Mouse (Mus musculus) cerebellum, adult 9-11 months (tissue): ENCODE results near the gene Cmtm6.
A peak's percentile ranks its signal among the peaks of the same experiment; 100 is the strongest.
"Not testable (repeated sequence)": the region's sequence is repeated elsewhere in the genome, so short reads cannot be mapped to it uniquely, and the experiment has no call there.

Experiments
- DNase-seq: peaks from one replicate; pipeline ENCODE4 v3.0.0; 2022

Cmtm6 gene

DNA sequence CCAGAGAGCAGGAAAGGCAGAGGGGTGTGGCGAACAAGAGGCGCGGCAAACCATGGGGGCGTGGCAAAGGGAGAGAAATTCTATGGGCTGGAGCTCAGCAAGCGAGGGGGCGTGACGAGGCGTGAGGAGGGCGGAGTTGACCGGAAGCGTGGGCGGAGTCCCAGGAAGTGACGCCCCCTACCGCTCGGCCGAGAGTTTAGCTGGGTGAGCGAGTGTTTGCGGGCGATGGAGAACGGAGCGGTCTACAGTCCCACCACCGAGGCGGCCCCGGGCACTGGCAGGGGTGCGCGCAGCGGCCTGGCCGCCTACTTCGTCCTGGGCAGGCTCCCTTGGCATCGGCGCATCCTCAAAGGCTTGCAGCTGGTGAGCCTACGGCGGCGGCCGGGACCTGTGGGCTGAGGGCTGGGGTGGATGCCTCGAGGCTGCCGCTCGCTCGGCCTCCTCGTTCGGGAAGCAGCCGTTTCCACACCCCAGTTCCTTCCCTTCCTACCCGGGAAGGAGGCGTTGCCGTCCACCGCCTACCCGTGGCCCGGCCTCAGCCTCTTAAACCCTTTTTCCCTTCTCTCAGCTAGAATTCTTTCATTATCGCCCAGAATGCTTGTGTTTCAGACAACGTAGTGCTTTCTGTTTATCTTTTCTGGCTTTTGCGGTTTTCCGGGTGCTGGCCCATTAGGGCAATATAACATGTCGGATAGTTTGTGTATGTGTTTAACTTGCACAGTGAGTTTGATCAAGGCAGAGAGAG lies at the start of gene Cmtm6:
Cmtm6 (plus strand) TSS at position 106 of the 745 bp plus-strand sequence.
- peak; percentile 93 for DNase-seq

DNA sequence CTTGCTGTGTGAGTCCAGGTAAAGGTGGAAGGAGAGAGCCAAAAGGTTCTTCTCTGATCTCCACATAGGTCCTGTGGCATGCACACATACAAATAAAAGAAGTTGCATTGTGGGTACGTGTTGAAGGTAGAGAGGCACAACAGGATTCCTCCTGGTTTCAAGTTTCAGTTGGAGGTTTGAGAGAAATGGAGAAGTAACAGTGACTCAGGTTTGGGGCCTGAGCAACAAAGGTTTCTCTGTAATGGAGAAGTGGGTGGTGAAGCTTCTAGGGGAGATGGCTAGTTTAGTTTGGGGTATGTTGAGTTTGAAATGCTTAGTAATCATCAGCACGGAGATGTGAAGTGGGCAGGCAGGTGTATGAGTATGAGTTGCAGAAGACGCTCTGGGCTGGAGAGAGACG lies 48.7 kb upstream of the Cmtm6 start:
- DNase-seq, result no peak

DNA sequence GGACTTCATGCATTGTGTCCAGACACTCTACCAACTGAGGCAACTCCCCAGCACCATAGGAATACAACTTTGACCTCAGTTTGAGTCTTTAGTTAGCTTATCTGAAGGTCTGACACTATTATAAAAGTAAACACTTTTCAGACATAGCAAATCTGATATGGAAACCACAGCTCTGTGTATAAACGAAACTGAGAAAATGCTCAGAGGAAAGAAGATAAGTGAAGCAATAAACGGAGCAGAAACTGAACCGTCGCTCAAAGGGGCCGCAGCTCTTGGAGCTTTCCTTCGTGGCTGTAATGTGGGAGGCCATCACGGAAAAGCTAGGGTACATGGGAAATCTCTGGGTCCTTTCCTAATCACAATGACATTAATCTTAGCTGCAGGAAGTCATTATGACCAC lies 44.7 kb upstream of the Cmtm6 start:
- no peak for DNase-seq

DNA sequence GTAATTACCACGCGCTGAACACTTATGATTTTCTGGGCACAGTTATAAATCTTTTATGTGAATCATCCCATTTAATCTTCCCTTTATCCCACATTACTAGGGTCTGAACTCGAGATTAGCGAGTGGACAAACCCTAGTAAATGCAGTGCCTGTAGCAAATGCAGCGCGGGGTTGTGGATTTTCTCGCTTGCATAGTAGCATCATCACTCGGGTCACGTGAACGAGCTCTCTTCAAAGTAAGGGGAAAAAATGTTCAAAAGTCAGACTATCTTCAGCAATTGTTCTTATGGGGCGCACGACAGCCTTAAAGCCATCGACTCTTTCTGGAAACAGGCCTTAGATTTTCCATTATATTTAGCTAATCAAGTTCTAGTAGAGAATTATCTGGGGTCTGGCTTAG lies 43.3 kb upstream of the Cmtm6 start:
- no peak for DNase-seq

DNA sequence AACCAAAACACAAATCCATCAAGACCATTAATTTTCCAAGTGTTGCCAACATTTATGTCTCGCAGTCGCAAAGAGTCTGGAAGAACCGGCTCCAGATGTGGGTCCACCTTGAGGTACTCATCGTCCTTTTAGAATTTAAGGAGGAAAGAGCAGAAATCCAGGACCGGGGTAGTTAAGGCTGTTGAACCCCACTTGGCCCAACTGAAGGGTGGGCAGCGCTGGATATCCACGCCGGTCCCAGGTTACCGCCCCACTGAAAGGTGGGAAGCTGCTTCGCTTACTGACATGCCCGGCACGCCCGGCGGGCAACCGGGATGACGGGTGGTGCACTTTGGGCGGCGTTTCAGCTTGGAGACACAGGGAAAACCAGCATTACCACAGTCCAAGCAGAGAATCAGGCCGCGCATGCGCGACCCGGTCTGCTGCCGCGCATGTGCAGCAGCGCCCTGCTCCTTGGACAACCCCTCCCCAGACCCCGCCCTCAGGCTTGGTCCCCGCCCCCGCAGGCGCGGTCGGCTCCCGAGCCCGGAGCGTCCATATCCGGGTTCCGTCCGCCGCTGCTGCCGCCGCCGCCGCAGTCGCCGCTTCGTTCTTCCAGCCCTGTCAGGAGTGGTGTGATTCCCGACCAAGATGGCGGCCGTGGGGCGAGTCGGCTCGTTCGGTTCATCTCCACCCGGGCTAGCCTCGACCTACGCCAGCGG lies 42.5 kb upstream of the Cmtm6 start, which contains the start of gene Dync1li1:
Dync1li1 (plus strand) TSS at position 539 of the 701 bp plus-strand sequence.
- peak; percentile 99 for DNase-seq

DNA sequence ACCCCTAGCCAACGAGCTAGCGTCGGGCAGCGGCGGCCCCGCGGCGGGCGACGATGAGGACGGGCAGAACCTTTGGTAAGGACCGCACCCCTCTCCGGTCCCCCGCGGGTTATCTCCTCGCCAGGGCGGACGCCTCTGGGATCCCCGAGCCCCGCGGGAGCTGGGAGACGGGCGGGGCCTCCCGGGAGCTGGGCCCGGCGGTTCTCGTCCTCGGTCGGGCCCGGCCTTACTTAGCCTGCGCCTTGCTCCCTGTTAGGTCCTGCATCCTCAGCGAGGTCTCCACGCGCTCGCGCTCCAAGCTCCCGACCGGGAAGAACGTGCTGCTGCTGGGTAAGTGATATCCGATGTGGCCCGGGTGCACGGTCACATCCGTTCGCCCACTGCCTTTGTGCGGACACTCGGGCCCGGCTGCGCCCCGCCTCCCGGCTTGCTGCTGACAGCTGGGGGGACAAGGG lies 41.9 kb upstream of the Cmtm6 start:
- no peak for DNase-seq

DNA sequence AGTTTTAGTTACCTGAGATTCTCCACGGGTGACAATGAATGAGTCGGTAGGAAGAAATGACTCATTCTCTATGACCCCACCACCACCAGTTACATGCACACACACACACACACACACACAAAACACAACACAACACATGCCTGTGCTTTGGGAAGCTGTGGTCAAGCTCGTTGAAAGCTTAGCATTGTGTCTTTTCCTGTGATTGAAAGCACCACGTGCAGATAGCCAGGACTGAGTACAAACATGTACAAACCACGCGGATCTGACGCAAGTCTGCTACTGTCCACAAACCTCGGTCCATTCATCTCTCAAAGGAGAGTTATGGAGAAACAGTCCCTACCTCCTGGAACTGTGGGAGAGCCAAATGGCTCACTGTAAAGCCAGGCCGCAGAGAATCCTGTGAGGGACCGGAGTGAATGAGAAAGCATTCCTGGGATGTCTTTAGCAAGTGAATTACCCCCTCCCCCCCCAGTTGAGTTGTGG lies 40.8 kb upstream of the Cmtm6 start:
- DNase-seq, result no peak

DNA sequence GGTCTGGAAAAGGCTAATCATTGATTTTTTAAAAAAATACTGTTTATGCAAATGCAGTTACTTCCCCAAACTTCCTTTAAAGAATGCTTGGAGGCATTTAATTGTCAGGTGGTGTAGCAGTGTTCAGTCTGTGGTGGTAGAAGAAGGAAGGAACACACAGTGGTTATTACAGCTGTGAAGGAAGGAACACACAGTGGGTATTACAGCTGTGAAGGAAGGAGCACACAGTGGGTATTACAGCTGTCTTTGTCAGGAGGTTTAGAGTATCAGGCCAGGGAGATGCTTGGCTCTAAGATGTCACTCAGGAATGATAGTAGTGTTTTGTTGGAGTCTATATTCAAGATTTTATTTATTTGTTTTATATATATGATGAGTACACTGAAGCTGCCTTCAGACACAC lies 39.8 kb upstream of the Cmtm6 start:
- no peak for DNase-seq

DNA sequence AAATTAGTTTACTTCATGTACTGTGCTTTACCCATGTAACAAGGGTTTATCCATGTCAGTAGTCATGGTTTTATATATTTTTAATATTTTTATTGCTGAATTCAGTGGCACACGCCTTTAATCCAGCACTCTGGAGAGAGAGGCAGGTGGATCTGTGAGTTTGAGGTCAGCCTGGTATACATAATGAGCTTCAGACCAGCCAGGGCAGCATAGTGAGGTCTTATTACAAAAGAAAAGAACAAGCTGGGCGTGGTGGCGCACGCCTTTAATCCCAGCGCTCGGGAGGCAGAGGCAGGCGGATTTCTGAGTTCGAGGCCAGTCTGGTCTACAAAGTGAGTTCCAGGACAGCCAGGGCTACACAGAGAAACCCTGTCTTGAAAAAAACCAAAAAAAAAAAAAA lies 35.3 kb upstream of the Cmtm6 start:
- not testable (repeated sequence) for DNase-seq

DNA sequence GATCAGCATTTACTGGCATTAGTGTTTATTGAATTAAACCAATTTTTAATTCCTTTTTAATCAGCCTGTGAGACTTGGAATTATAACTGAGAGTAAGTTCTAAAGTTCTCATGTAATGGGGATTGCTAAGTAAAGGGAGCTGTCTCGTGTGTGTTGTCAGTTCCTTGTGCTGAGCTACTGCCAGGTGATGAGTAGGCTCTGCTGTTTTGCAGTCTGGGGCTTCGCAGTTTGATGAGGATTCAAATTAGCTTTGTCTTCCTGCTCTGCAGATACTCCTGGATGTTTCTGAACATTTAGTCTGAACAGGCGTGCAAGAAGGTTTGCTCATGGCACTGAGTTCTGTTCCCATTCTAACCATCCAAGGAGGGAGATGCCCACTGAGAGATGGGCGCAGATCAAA lies 33.8 kb upstream of the Cmtm6 start:
- DNase-seq, result no peak

DNA sequence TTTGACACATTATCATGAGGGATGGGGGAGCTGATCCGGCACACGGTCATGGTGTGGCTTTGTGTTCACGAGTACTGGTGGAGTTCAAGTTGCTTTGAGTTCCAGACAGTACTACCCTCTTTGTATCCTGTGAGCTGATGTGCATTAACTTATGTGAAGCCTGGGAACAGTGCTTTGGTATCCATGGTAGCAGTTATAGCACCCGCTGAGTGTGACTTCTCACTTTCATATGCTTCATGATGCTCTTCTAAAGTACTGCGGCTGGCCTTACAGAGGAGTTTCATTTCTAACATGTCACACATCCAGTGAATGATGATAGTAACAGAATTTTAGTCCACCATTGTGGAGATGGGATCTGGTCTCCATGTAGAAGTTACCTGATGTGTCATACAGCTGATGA lies 33.0 kb upstream of the Cmtm6 start:
- no peak for DNase-seq

DNA sequence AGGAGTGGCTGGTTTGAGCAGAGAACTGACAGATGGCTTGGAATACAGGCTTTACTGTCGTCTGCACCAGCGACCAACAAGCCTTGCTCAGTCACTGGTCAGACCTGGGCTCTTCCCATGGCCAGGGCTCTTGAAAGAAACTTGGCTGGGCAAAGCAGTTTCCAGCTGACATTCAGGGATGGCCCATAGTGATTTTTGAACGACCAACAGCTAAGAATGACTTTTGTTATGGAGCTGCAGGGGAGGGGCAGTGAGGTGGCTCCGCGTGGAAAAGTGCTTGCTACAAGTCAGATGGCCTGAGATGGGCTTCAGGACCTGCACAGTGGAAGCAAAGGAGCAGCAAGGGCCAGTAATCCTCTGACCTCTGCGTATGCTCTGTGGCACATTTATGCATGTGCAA lies 31.7 kb upstream of the Cmtm6 start:
- no peak for DNase-seq

DNA sequence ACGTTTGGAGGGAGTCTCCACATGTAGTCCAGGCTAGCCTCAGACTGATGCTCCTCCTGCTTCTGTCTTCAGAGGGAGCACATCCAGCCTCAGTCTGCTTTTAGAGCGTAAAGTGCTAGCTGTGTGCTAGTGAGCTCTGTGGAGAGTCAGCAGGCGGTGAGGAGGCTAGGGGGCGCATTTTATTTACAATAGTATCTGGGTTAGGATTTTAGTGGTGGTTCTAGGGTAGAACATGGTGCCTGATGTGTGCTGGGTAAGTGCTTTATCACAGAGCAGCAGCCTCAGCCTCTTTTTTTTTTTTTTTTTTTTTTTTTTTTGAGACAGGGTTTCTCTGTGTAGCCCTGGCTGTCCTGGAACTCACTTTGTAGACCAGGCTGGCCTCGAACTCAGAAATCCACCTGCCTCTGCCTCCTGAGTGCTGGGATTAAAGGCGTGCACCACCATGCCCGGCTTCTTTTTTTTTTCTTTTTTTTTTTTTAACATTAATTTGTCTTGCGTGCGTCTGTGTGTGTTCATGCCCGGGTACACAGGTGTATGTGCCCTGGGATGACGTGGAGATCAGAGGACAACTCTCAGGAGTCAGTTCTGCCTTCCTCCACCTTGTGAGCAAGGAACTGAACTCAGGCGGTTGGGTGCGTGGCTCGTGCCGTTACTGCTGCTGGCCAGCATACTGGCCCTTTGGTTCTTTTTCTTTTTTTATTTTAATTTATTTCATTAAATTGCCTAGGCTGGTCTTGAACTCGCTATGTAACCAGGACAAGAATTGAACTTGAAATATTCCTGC lies 30.8 kb upstream of the Cmtm6 start:
- DNase-seq, result no peak

DNA sequence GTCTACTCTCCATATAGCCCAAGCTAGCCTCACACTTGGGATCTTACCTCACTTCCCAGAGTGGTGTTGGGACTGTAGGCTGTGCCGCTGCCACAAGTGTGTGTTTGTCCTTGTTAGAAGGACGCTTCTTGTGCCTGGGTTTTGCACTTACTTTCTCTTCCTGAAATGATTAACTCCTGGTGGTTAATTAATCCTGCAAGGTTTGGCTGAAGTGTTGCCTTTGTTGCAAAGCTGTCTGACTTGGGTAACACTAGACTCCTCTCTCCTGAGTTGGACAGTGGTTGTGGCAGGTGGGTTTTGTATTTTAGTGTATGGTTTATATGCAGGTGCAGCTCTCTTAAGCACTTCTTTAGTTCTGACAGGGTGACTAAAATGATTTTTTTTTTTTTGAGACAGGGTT lies 29.9 kb upstream of the Cmtm6 start:
- DNase-seq, result no peak

DNA sequence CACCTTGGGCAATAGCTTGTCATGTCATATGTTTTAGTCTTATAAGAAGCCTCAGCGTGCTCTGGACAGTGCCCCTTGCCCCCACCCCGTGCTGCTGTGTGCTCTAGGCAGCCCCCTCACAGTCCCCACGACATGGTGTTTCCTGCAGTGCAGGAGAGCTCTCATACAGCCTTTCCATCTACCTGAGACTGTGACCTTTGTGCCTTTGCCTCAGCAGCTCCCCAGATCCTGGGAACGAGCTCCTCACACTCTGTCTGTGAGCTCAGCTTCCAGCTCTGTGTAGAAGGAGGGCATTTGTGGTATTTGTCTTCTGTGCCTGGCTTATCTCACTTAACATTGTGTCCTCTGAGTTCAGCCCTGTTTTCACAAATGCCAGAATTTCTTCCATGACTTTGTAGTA lies 29.0 kb upstream of the Cmtm6 start:
- DNase-seq, result no peak

DNA sequence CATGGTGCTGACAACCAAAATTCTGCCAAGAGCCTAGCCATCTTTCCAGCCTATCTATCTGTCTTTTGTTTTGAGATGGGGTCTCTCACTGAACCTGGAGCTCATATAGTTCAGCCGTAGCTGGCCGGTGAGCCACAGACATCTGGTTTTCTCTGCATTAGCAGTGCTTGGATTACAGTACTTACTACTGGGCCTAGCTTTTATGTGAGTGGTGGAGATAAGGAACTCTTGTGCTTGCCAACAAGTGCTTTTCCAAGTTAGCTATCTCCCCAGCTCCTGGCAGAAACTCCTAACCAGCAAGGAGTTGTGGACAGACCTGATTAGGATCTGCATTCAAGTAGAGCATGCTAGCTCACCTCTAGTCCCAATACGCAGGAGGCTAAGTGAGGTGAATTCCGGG lies 23.1 kb upstream of the Cmtm6 start:
- no peak for DNase-seq

DNA sequence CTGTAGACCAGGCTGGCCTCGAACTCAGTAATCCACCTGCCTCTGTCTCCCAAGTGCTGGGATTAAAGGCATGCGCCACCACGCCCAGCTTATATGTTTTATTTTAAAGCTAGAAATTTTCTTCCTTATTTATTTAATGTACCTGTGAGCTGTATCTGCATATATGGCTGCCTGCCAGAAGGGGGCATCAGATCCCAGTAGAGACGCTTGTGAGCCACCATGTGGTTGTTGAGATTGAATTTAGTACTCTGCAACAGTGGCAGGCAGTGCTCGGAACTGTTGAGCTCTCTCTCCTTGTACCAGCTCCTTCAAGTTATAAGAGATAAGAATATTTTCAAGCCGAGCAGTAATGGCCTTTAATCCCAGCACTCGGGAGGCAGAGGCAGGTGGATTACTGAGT lies 20.6 kb upstream of the Cmtm6 start:
- DNase-seq, result no peak

DNA sequence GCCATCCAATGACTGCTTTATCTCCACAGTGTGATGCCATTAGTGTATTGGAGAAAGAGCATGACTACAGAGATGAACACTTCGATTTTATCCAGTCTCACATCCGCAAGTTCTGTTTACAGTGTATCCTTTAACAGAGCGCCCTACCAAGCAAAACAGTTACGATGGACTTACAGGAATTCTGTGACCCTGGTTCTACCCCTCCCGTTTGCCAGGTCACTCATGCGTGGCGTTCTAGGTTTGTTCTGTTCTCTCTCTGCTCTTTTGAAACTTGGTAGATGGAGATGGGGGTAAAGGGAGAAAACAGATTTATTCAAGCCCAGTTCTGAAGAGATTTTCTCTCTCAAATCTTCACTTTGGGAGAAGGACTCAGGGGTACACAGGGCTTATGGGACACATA lies 17.4 kb upstream of the Cmtm6 start:
- DNase-seq, result no peak

DNA sequence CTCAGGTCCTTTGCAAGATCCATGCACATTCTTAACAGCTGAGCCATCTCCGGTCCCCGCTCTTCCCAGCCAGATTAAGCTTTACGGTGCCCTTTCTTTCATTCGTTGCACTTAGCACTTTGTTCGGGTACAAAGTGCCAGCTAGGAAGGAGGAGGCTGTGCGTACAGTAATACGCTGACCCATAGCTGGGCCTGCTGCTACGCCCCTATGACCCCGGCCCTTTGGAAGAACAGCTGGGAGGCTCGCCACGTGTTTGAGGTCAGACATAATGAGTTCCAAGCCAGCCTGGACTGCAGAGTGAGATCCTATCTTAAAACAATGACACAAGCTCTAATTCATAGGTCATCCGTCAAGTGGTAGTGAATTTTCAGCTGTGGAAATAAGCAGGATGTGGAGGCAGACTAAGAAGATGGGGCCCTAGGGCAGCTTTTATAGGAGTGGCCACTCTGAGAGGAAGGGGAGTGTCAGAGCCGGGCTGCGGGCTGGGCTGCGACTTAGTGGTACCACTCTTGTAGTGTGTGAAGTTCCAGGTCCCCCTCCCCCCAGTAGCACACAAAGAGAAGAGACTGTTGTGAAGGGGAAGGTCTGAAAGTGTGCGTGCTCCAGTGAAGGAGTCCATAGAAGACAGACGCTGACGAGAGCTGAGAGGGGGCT lies 14.1 kb upstream of the Cmtm6 start:
- DNase-seq, result no peak

DNA sequence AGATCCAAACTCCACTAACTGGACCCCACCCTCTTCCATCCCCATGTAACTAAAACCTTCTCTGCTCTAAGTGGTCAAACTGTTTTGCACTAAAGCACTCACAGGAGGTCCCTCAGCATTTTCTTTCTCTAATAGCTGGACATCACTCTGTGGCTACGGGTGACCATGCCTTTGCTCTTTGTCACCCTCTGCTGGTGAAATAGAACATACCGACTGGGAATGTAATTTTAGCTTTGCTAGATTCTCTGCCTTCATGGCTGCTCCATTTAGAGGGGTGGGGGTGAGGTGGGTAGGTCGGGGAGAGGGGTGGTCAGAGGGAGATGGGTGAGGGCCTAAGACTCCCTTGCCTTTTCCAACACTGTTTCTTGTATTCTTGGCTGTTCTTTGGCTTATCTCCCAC lies 3.6 kb upstream of the Cmtm6 start:
- no peak for DNase-seq

DNA sequence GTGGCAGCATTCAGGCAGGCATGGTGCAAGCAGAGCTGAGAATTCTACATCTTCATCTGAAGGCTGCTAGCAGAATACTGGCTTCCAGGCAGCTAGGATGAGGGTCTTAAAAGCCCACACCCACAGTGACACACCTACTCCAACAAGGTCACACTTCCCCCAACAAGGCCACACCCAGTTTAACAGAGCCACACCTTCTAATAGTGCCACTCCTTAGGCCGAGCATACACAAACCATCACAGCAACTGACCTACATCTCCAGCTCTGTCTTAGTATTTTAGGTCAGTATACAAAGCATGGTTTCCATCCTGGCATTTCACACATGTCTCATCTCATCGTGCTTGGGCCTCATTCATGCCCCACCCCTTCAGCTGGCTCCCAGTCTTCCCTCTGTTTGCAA lies 2.5 kb upstream of the Cmtm6 start:
- not testable (repeated sequence) for DNase-seq

DNA sequence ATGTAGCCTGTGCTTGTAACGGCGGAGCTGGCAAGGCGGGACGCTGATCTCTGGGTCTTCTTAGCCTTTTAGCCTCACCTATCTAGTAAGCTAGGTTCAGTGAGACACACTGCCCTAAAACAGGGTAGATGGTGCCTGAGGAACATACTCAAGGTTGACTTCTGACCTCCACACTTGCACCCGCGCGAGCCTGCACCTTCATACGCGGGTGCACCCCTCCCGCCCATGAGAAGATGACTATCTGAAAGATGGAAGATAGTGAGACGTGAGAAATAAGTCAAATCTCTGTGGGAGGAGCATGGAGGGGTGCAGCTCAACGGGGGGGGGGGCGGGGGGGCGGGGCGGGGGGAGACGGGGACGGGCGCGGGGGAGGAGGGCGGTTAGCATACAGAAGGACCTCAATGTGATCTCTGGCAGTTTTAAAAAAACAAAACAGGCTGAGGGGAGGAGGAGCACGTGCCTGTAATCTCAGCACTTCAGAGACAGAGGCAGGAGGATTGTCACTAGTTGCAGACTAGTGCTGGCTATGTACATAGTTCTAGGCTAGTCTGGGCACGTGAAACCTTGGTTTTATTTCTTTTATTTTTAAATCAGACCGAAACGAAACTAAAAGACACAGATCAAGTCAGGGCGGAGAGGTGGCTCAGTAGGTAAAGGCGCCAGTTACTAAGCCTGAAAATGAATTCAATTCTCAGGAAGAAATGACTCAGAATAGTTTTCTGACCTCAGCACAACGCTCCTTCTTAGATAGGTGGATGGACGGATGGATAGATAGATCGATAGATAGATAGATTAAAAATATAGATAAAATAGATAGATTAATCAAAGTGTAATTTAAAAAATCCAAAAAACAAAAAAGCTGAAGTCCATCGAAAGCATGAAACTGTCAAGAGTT lies 758 bp upstream of the Cmtm6 start:
- DNase-seq, result no peak
